Mouse (Mus musculus) heart, embryonic 11.5 days (tissue): ENCODE measurements around the gene 6430550D23Rik. TPM values are rescaled to one million over a fixed set of nuclear protein-coding genes. Genes with fewer than 3 reads are reported as not detected.
"Not testable (repeated sequence)": the region's sequence is repeated elsewhere in the genome, so short reads cannot be mapped to it uniquely, and the experiment has no call there.

Experiments used
- ATAC-seq: fragments of 200-750 bp; cut with Nextera tagmentation; replicated peaks from 2 replicates; pipeline ENCODE4 v1.8.0; 2017; ENCODE audit warnings: moderate library complexity; ENCODE audit not compliant: insufficient number of reproducible peaks, low FRiP score, low TSS enrichment
- H3K27ac ChIP-seq: fragments of 300-500 bp; sonication (generic); 2 replicates; pipeline ENCODE4 v1.5.1; 2014; ENCODE audit warnings: mild to moderate bottlenecking, low read depth, low read length
- H3K27me3 ChIP-seq: fragments of 300-500 bp; sonication (generic); 2 replicates; pipeline ENCODE4 v1.6.1; 2014; ENCODE audit warnings: mild to moderate bottlenecking, low read length, mixed read lengths; ENCODE audit not compliant: control insufficient read depth, insufficient read depth
- H3K36me3 ChIP-seq: fragments of 300-500 bp; sonication (generic); 2 replicates; pipeline ENCODE4 v1.6.1; 2014; ENCODE audit warnings: mild to moderate bottlenecking, low read length, moderate library complexity, mixed read lengths; ENCODE audit not compliant: control insufficient read depth, insufficient read depth
- H3K4me1 ChIP-seq: fragments of 300-500 bp; sonication (generic); 2 replicates; pipeline ENCODE4 v1.6.1; 2014; ENCODE audit warnings: low read length; ENCODE audit not compliant: control insufficient read depth, insufficient read depth
- H3K4me2 ChIP-seq: fragments of 300-500 bp; sonication (generic); 2 replicates; pipeline ENCODE4 v1.6.1; 2014; ENCODE audit warnings: mild to moderate bottlenecking, moderate library complexity
- H3K4me3 ChIP-seq: fragments of 300-500 bp; sonication (generic); 2 replicates; pipeline ENCODE4 v1.5.1; 2014; ENCODE audit warnings: low read depth, low read length
- H3K9ac ChIP-seq: fragments of 300-500 bp; sonication (generic); 2 replicates; pipeline ENCODE4 v1.6.1; 2014; ENCODE audit warnings: mild to moderate bottlenecking, low read depth, low read length, moderate library complexity
- H3K9me3 ChIP-seq: fragments of 300-500 bp; sonication (generic); replicated peaks from 2 replicates; pipeline ENCODE4 v1.6.1; 2016; ENCODE audit warnings: low read length; ENCODE audit not compliant: control insufficient read depth
- WGBS: fragments of 180-500 bp; shearing (Covaris S2); extraction: QIAGEN DNeasy Blood & Tissue Kit; methylation state at CpG from one replicate; pipeline ENCODE4 v1.1.7; 2014; ENCODE audit not compliant: insufficient replicate concordance; 5-methylcytosine and 5-hydroxymethylcytosine counted together
- polyA plus RNA-seq: library from polyadenylated mRNA; unstranded; fragments of >200 nt; fragmentation: Nextera tagmentation; extraction: Ambion mirVana; gene quantifications from 2 replicates; pipeline ENCODE4 v1.2.1, GENCODE M21; 2014

The 6430550D23Rik gene
- polyA plus RNA-seq, 1 experiment from 2014 or later: 0.80 TPM

- Histone ChIP-seq H3K9ac (no peak overlapping the region), H3K9me3 (no peaks in the 10 kb centered on the region), H3K36me3 (no peaks in the 10 kb centered on the region), H3K27ac (no peak overlapping the region), H3K27me3 (peaks cover 7% of the 10 kb centered on the region), H3K4me2 (no peak overlapping the region), H3K4me1 (0 out of 2 replicates have a peak, but pooled peaks cover 5% of the 10 kb centered on the region), H3K4me3 (no peak overlapping the region)
- 76% methylated on average over 7 of the region's 7 CpGs for WGBS
- no peak for ATAC-seq
These were observed 67.8 kb downstream of the 6430550D23Rik start for GRCm38 (mm10) chr2:155939897-155940529.

DNA sequence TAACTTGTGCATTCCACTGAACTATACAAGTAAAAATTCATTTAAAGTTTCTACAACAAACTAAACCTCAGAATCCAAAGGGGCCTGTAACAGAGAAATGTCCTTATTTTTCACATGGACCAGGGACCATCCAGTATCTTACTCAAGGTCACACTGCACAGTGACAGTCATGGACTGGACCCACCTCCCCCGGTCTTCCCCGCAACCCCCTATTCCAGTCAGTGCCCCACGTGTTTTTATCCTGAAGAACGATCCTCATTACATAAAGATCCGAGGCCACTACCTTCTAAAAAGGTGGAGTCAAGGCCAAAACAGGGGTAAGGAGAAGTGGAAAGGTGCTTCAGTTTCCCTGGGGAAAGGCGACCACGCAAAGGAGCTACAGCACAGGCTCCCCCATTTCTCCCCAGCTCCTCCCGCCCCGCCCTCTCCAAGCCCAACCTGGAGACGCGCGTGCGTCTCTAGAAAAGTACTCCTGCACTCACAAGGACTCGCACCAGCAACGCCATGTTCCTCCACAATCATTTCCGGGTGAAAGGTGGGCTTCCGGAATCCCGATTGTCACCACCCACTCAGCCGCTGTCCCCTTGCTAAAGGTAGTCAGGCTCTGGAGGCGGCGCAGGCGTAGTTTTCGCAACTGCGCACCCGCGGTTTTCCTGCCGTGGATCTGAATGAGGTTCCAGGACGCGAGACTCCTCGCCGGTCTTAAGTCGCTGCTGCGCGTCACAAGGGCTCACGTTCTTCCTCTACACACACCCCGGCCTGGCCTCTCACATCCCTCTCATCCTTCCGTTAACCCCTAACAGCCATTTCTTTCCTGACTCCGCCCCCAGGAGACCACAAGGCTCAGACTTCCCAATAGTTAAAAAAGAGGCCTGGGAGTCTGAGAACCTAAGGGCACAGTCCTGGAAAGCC, 78.0 kb downstream of the 6430550D23Rik start, which contains the start of gene Uqcc1:
Gene Uqcc1, minus strand, starts transcription at position 780 of the 912 bp plus-strand sequence.
- ATAC-seq: peak; percentile 86
- Histone ChIP-seq H3K4me2 (peak within 1 kb of the TSS; percentile 76), H3K9ac (peak within 1 kb of the TSS; percentile 83), H3K27me3 (no peaks in the 10 kb centered on the region), H3K4me3 (peak within 1 kb of the TSS; percentile 72), H3K27ac (peak within 1 kb of the TSS; percentile 86), H3K4me1 (peaks cover 9% of the 10 kb centered on the region), H3K9me3 (no peaks in the 10 kb centered on the region), H3K36me3 (no peaks in the 10 kb centered on the region)
- 1% methylated on average over 38 of the region's 38 CpGs for WGBS

DNA sequence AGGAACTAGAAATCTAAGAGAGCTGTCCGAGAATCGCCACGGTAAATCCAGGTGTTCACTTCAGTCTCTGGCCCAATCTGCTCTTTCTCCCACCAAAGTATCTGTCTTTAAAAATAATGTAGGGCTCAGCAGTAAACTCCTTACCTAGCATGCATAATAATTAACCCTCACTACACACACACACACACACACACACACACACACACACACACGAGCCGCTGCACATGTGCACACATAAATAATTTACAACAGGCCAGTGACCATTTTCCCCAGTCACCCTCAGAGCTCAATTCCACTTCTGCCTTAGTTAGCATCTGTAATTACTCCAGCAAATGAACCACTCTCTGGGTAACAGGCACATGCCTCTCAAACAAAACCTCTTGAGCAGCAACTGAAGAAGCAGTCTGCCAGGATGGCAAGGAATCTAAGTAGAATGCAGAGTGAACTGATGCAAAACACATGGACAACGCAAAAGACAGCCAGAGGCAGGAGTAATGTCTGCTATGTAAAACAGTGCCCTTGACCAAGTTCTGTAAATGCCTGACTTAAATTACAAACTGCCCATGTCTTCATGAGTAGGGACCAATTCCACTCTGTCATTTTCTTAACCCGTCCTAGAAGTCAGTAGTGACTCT, 78.9 kb downstream of the 6430550D23Rik start:
- no peak for ATAC-seq
- peak overlapping the region; percentile 86; the same call in 1 of the 2 replicates for H3K27ac ChIP-seq
- no peaks in the 10 kb centered on the region for H3K27me3 ChIP-seq
- peaks cover 9% of the 10 kb centered on the region for H3K4me1 ChIP-seq
- peak overlapping the region; percentile 72 for H3K4me3 ChIP-seq
- H3K4me2 ChIP-seq: peak overlapping the region; percentile 76
- no peaks in the 10 kb centered on the region for H3K9me3 ChIP-seq
- H3K36me3 ChIP-seq: no peaks in the 10 kb centered on the region
- H3K9ac ChIP-seq: peak overlapping the region; percentile 83
- WGBS: 77% methylated on average over 7 of the region's 7 CpGs

GRCm38 (mm10) chr2:155925213-155925612, 82.6 kb downstream of the 6430550D23Rik start:
- WGBS: 94% methylated on average over 6 of the region's 6 CpGs
- ATAC-seq: not testable (repeated sequence)

More at GRCm38 (mm10) chr2:155925213-155925612, 82.6 kb downstream of the 6430550D23Rik start:
- H3K4me1 ChIP-seq, H3K36me3 ChIP-seq, H3K9ac ChIP-seq, H3K9me3 ChIP-seq, H3K4me3 ChIP-seq, H3K4me2 ChIP-seq, H3K27ac ChIP-seq, H3K27me3 ChIP-seq: not testable (repeated sequence)

Other genes with a start within 250 kb of the 6430550D23Rik start
- 0.04 TPM in 1 of 2 replicates, not detected in the other for gene Mmp24, start 232.6 kb downstream of the 6430550D23Rik start, polyA plus RNA-seq
- 5.6 and 5.7 TPM in 2 replicates for gene BC029722, start 188.6 kb downstream of the 6430550D23Rik start, polyA plus RNA-seq
- 138 and 148 TPM in 2 replicates for gene Eif6, start 181.1 kb downstream of the 6430550D23Rik start, polyA plus RNA-seq
- 0.06 and 0.15 TPM in 2 replicates for gene Fam83c, start 173.1 kb downstream of the 6430550D23Rik start, polyA plus RNA-seq
- 86.7 and 118 TPM in 2 replicates for gene Uqcc1, start 77.7 kb downstream of the 6430550D23Rik start, polyA plus RNA-seq
- gene Gm15557, start 67.2 kb downstream of the 6430550D23Rik start, polyA plus RNA-seq: not detected in 2 replicates
- gene Gdf5, start 62.6 kb downstream of the 6430550D23Rik start, polyA plus RNA-seq: 0.36 and 0.63 TPM in 2 replicates
- 6.4 and 12.3 TPM in 2 replicates for gene Cep250, start 51.5 kb downstream of the 6430550D23Rik start, polyA plus RNA-seq
- gene Ergic3, start 68 bp upstream of the 6430550D23Rik start, polyA plus RNA-seq: 170 and 184 TPM in 2 replicates
- not detected in 2 replicates for gene Fer1l4, start 45.0 kb upstream of the 6430550D23Rik start, polyA plus RNA-seq
- 2.4 and 3.3 TPM in 2 replicates for gene Spag4, start 57.2 kb upstream of the 6430550D23Rik start, polyA plus RNA-seq
- gene Cpne1, start 104.0 kb upstream of the 6430550D23Rik start, polyA plus RNA-seq: 29.5 and 35.7 TPM in 2 replicates
- 22.3 and 25.8 TPM in 2 replicates for gene Rbm12, start 104.0 kb upstream of the 6430550D23Rik start, polyA plus RNA-seq
- 11.6 and 14.1 TPM in 2 replicates for gene Gm28036, start 119.1 kb upstream of the 6430550D23Rik start, polyA plus RNA-seq
- gene Romo1, start 136.1 kb upstream of the 6430550D23Rik start, polyA plus RNA-seq: 428 and 430 TPM in 2 replicates
- 55.7 and 58.2 TPM in 2 replicates for gene Nfs1, start 136.2 kb upstream of the 6430550D23Rik start, polyA plus RNA-seq
- gene Rbm39, start 172.3 kb upstream of the 6430550D23Rik start, polyA plus RNA-seq: 465 and 476 TPM in 2 replicates
- gene Phf20, start 188.5 kb upstream of the 6430550D23Rik start, polyA plus RNA-seq: 61.1 and 62.7 TPM in 2 replicates